Mouse (Mus musculus) kidney, embryonic 14.5 days (tissue): ENCODE measurements at regions not wholly inside any gene's neighbourhood (a gene's known extent, or its start where the extent isn't known, plus 50 kb on each side); places are given as distances from the start of the nearest gene placed in this dataset.

Source experiments
- ATAC-seq: fragments of 200-750 bp; cut with Nextera tagmentation; 2 replicates; pipeline ENCODE4 v1.8.0; 2017; ENCODE audit warnings: moderate number of reproducible peaks, mild to moderate bottlenecking, moderate TSS enrichment, moderate library complexity; ENCODE audit not compliant: low FRiP score, low TSS enrichment
- H3K27ac ChIP-seq: fragments of 300-500 bp; sonication (generic); 2 replicates; pipeline ENCODE4 v1.5.1; 2014; ENCODE audit warnings: low read depth, mild to moderate bottlenecking, low read length, moderate library complexity, mixed read lengths
- H3K27me3 ChIP-seq: fragments of 300-500 bp; sonication (generic); 2 replicates; pipeline ENCODE4 v1.6.1; 2014; ENCODE audit warnings: mild to moderate bottlenecking, low read length; ENCODE audit not compliant: control insufficient read depth, insufficient read depth
- H3K36me3 ChIP-seq: fragments of 300-500 bp; sonication (generic); 2 replicates; pipeline ENCODE4 v1.6.1; 2014; ENCODE audit warnings: low read length, mixed read lengths; ENCODE audit not compliant: control insufficient read depth, insufficient read depth
- H3K4me1 ChIP-seq: fragments of 300-500 bp; sonication (generic); 2 replicates; pipeline ENCODE4 v1.6.1; 2014; ENCODE audit warnings: low read length, mixed read lengths; ENCODE audit not compliant: control insufficient read depth, insufficient read depth
- H3K4me2 ChIP-seq: fragments of 300-500 bp; sonication (generic); replicated peaks from 2 replicates; pipeline ENCODE4 v1.6.1; 2014; ENCODE audit warnings: low read depth, mild to moderate bottlenecking, low read length
- H3K4me3 ChIP-seq: fragments of 300-500 bp; sonication (generic); 2 replicates; pipeline ENCODE4 v1.5.1; 2014; ENCODE audit warnings: mild to moderate bottlenecking, low read length
- H3K9ac ChIP-seq: fragments of 300-500 bp; sonication (generic); 2 replicates; pipeline ENCODE4 v1.6.1; 2014; ENCODE audit warnings: low read depth, mild to moderate bottlenecking, low read length, moderate library complexity
- H3K9me3 ChIP-seq: fragments of 300-500 bp; sonication (generic); 2 replicates; pipeline ENCODE4 v1.6.1; 2016; ENCODE audit warnings: low read length; ENCODE audit not compliant: control insufficient read depth
- WGBS: fragments of 180-500 bp; shearing (Covaris S2); extraction: QIAGEN DNeasy Blood & Tissue Kit; methylation state at CpG from one replicate; pipeline ENCODE4 v1.1.7; 2014; 5-methylcytosine and 5-hydroxymethylcytosine counted together

GRCm38 (mm10) chr15:56865879-56866278 is 611.5 kb downstream of the Slc22a22 start:
- no peaks in the 10 kb centered on the region for H3K9me3 ChIP-seq
- no peak for ATAC-seq

GRCm38 (mm10) chr15:56865035-56865804 is 612.2 kb downstream of the Slc22a22 start:
- H3K4me2 ChIP-seq, result no peak overlapping the region
- no peaks in the 10 kb centered on the region for H3K4me1 ChIP-seq
- H3K4me3 ChIP-seq, result no peak overlapping the region
- H3K27me3 ChIP-seq, result no peaks in the 10 kb centered on the region
- H3K27ac ChIP-seq, result no peak overlapping the region
- peak; percentile 91; the same call in 1 of the 2 replicates for ATAC-seq
- no peaks in the 10 kb centered on the region for H3K36me3 ChIP-seq
- H3K9me3 ChIP-seq, result no peaks in the 10 kb centered on the region
- 22% methylated on average over 4 of the region's 4 CpGs for WGBS
- no peak overlapping the region for H3K9ac ChIP-seq

More at GRCm38 (mm10) chr15:56865879-56866278, 611.5 kb downstream of the Slc22a22 start:
- no peak overlapping the region for H3K4me2 ChIP-seq
- H3K4me3 ChIP-seq, result no peak overlapping the region
- no peaks in the 10 kb centered on the region for H3K36me3 ChIP-seq
- H3K9ac ChIP-seq, result no peak overlapping the region
- H3K4me1 ChIP-seq, result no peaks in the 10 kb centered on the region
- WGBS, result 52% methylated on average over 6 of the region's 6 CpGs
- no peaks in the 10 kb centered on the region for H3K27me3 ChIP-seq
- H3K27ac ChIP-seq, result no peak overlapping the region

GRCm38 (mm10) chr15:56858627-56859334 is 618.6 kb downstream of the Slc22a22 start:
- Histone ChIP-seq H3K9ac (no peak overlapping the region), H3K4me3 (no peak overlapping the region), H3K27me3 (no peaks in the 10 kb centered on the region), H3K36me3 (no peaks in the 10 kb centered on the region), H3K4me2 (no peak overlapping the region), H3K4me1 (peaks cover 4% of the 10 kb centered on the region; the same call in 1 of the 2 replicates), H3K9me3 (no peaks in the 10 kb centered on the region), H3K27ac (peak overlapping the region; percentile 19; the same call in 1 of the 2 replicates)
- peak; percentile 63 for ATAC-seq
- 27% methylated on average over 4 of the region's 4 CpGs for WGBS

GRCm38 (mm10) chr15:56858134-56858533 is 619.3 kb downstream of the Slc22a22 start:
- Histone ChIP-seq H3K27me3 (no peaks in the 10 kb centered on the region), H3K36me3 (no peaks in the 10 kb centered on the region), H3K27ac (no peak overlapping the region), H3K4me1 (peaks cover 4% of the 10 kb centered on the region; the same call in 1 of the 2 replicates), H3K9ac (no peak overlapping the region), H3K4me3 (no peak overlapping the region), H3K9me3 (no peaks in the 10 kb centered on the region), H3K4me2 (no peak overlapping the region)
- peak; percentile 95 for ATAC-seq
- 12% methylated on average over 3 of the region's 3 CpGs for WGBS

- no peak overlapping the region for H3K9ac ChIP-seq
- peaks cover 4% of the 10 kb centered on the region; the same call in 1 of the 2 replicates for H3K4me1 ChIP-seq
- no peaks in the 10 kb centered on the region for H3K27me3 ChIP-seq
- ATAC-seq, result no peak
- no peak overlapping the region for H3K4me3 ChIP-seq
- no peak overlapping the region for H3K4me2 ChIP-seq
- no peaks in the 10 kb centered on the region for H3K36me3 ChIP-seq
- no peak overlapping the region for H3K27ac ChIP-seq
- 19% methylated on average over 2 of the region's 2 CpGs for WGBS
- no peaks in the 10 kb centered on the region for H3K9me3 ChIP-seq
Measured at GRCm38 (mm10) chr15:56856057-56856456, 621.4 kb downstream of the Slc22a22 start.

- peaks cover 2% of the 10 kb centered on the region; the same call in 1 of the 2 replicates for H3K4me1 ChIP-seq
- no peaks in the 10 kb centered on the region for H3K27me3 ChIP-seq
- 64% methylated on average over 5 of the region's 5 CpGs for WGBS
- no peak overlapping the region for H3K27ac ChIP-seq
- H3K4me2 ChIP-seq, result no peak overlapping the region
- H3K9ac ChIP-seq, result no peak overlapping the region
- no peaks in the 10 kb centered on the region for H3K36me3 ChIP-seq
- no peaks in the 10 kb centered on the region for H3K9me3 ChIP-seq
- no peak for ATAC-seq
- H3K4me3 ChIP-seq, result no peak overlapping the region
Measured at GRCm38 (mm10) chr15:56853106-56853505, 624.3 kb downstream of the Slc22a22 start.

- Histone ChIP-seq H3K4me2 (no peak overlapping the region), H3K9me3 (no peaks in the 10 kb centered on the region), H3K9ac (no peak overlapping the region), H3K27ac (no peak overlapping the region), H3K27me3 (no peaks in the 10 kb centered on the region), H3K4me3 (no peak overlapping the region), H3K4me1 (no peaks in the 10 kb centered on the region), H3K36me3 (no peaks in the 10 kb centered on the region)
- WGBS, result 91% methylated on average over 6 of the region's 6 CpGs
- no peak for ATAC-seq
Measured at GRCm38 (mm10) chr15:56847469-56848128, 629.8 kb downstream of the Slc22a22 start.

GRCm38 (mm10) chr15:56844574-56844973 is 632.9 kb downstream of the Slc22a22 start:
- Histone ChIP-seq H3K4me1 (no peaks in the 10 kb centered on the region), H3K36me3 (no peaks in the 10 kb centered on the region), H3K4me3 (no peak overlapping the region), H3K27me3 (no peaks in the 10 kb centered on the region), H3K9me3 (no peaks in the 10 kb centered on the region), H3K4me2 (no peak overlapping the region), H3K27ac (no peak overlapping the region), H3K9ac (no peak overlapping the region)
- ATAC-seq, result no peak
- WGBS, result 62% methylated on average over 1 of the region's 1 CpGs
